11 mouse cellular contexts compared by ENCODE assay signal in genomic region chr1:172129108-172129507, GRCm38 (mm10). TPM values are rescaled to one million over a fixed set of nuclear protein-coding genes. Genes with fewer than 3 reads are reported as not detected.
A peak's percentile ranks its signal among the peaks of the same experiment; 100 is the strongest.
DNase-seq lines count a peak whose midpoint lies in the region; ATAC-seq and TF ChIP-seq lines count a peak whose summit lies in the region.
"Had no signal": no experiment of that assay in that cellular context is flagged by ENCODE, and none has a peak within 500 bp of the region (broad histone marks: within the 10 kb centered on the region; RNA-seq: fewer than 3 reads in every experiment).

No protein-coding gene starts in this region.

- H3K4me2 ChIP-seq in liver, embryonic 11.5 days = no peak overlapping the region
- H3K4me2 ChIP-seq: liver, embryonic 15.5 days had no signal

- POLR2A ChIA-PET in Patski (lab: Charles Lee) = interaction anchor here (0.6 kb wide), 2 partner anchors 64 to 88 kb away, joined by 3 to 5 read pairs; no protein-coding TSS in a partner anchor

- H3K27ac ChIP-seq in liver, adult 2 months (replicated peaks; ENCODE audit: insufficient read depth, low read depth, low read length) = no peak overlapping the region
- no peak overlapping the region for H3K27ac ChIP-seq in liver, embryonic 11.5 days (ENCODE audit: low read depth, low read length)
- no peak overlapping the region for H3K27ac ChIP-seq in thymus, adult 2 months (ENCODE audit: control insufficient read depth, insufficient read depth, low read length)
- H3K27ac ChIP-seq: liver, embryonic 15.5 days had no signal

- H3K9ac ChIP-seq in liver, adult 2 months (ENCODE audit: low read depth, low read length) = no peak overlapping the region
- H3K9ac ChIP-seq in liver, embryonic 11.5 days (ENCODE audit: low read depth, low read length) = no peak overlapping the region
- H3K9ac ChIP-seq: liver, embryonic 15.5 days had no signal

- no peak overlapping the region for H3K4me3 ChIP-seq in liver, adult 2 months (ENCODE audit: insufficient read depth, low read depth, low read length)
- no peak overlapping the region for H3K4me3 ChIP-seq in liver, embryonic 11.5 days (ENCODE audit: low read depth, low read length)
- no peak overlapping the region for H3K4me3 ChIP-seq in thymus, adult 2 months (ENCODE audit: control insufficient read depth, insufficient read depth, low read length)
- H3K4me3 ChIP-seq: liver, embryonic 15.5 days had no signal

- WGBS in liver, adult 2 months = 80% methylated on average over 2 of the region's 2 CpGs
- WGBS in liver, embryonic 11.5 days = 79% methylated on average over 2 of the region's 2 CpGs
- WGBS in thymus, adult 2 months = 89% methylated on average over 2 of the region's 2 CpGs

- in situ Hi-C loops in Patski (cut with MboI; ENCODE audit: low pct_unique_long_range_greater_than_20kb) = loop anchor here (25.0 kb wide), 1 partner anchor 383 kb away; the partner anchor contains the start of genes Cfap45 and Tagln2

- no peaks in the 10 kb centered on the region for H3K9me3 ChIP-seq in liver, embryonic 11.5 days (ENCODE audit: control insufficient read depth, low read length)
- H3K9me3 ChIP-seq: liver, embryonic 15.5 days had no signal

- peaks cover 47% of the 10 kb centered on the region for H3K36me3 ChIP-seq in liver, adult 2 months (ENCODE audit: control insufficient read depth, insufficient read depth, low read length)
- peaks cover 38% of the 10 kb centered on the region for H3K36me3 ChIP-seq in liver, embryonic 11.5 days (ENCODE audit: control insufficient read depth, insufficient read depth, low read length)
- H3K36me3 ChIP-seq in thymus, adult 2 months (ENCODE audit: control insufficient read depth, insufficient read depth, low read length) = peaks cover 31% of the 10 kb centered on the region

- no peaks in the 10 kb centered on the region; the same call in 1 of the 2 replicates for H3K79me2 ChIP-seq in liver, adult 2 months (ENCODE audit: control insufficient read depth, insufficient read depth, low read length)

- H3K4me1 ChIP-seq in liver, adult 2 months (ENCODE audit: control insufficient read depth, insufficient read depth, low read length) = peaks cover 2% of the 10 kb centered on the region; the same call in 1 of the 2 replicates
- peaks cover 8% of the 10 kb centered on the region for H3K4me1 ChIP-seq in liver, embryonic 11.5 days (replicated peaks; ENCODE audit: control insufficient read depth, insufficient read depth, low read length)
- peaks cover 7% of the 10 kb centered on the region for H3K4me1 ChIP-seq in thymus, adult 2 months (replicated peaks; ENCODE audit: control insufficient read depth, insufficient read depth, low read length)

- ATAC-seq in liver, embryonic 11.5 days (replicated peaks; ENCODE audit: low FRiP score) = no peak
- no peak for ATAC-seq in Patski
- peak; percentile 29; the same call in 1 of the 2 replicates for ATAC-seq in megakaryocyte-erythroid progenitor cell, adult 5-6 weeks (replicated peaks; ENCODE audit: low FRiP score, low TSS enrichment, poor library complexity, severe bottlenecking)

- CTCF ChIA-PET in Patski (lab: Charles Lee) = interaction anchor here (0.8 to 4.6 kb wide), 4 partner anchors 10 to 180 kb away, joined by 3 to 20 read pairs (median 6); no protein-coding TSS in a partner anchor

- H3K27me3 ChIP-seq in liver, adult 2 months (ENCODE audit: control insufficient read depth, insufficient read depth, low read length) = no peaks in the 10 kb centered on the region
- no peaks in the 10 kb centered on the region for H3K27me3 ChIP-seq in liver, embryonic 11.5 days (replicated peaks; ENCODE audit: control insufficient read depth, insufficient read depth, low read length)
- H3K27me3 ChIP-seq in Patski = no peaks in the 10 kb centered on the region
- H3K27me3 ChIP-seq in thymus, adult 2 months (ENCODE audit: control insufficient read depth, insufficient read depth, low read length) = no peaks in the 10 kb centered on the region
- H3K27me3 ChIP-seq: liver, embryonic 15.5 days had no signal

- TF ChIP-seq CTCF in liver, adult 2 months (IDR thresholded peaks at IDR 0.05; ENCODE audit: low read depth, low read length) = 0 out of 2 replicates have a peak, but pooled peaks have one; percentile 14
- TF ChIP-seq CTCF in Patski (IDR thresholded peaks at IDR 0.05) = peak; percentile 55
- no peak for TF ChIP-seq CTCF in thymus, adult 2 months (IDR thresholded peaks at IDR 0.05; ENCODE audit: borderline replicate concordance, control insufficient read depth, extremely low read depth, insufficient read depth, low read length, poor library complexity)

- TF ChIP-seq POLR2A in liver, adult 2 months (IDR thresholded peaks at IDR 0.05; ENCODE audit: extremely low read depth, insufficient read depth, low read length) = no peak
- TF ChIP-seq POLR2A in thymus, adult 2 months (IDR thresholded peaks at IDR 0.05; ENCODE audit: control insufficient read depth, extremely low read depth, insufficient read depth, low read length, poor library complexity) = no peak

- DNase-seq in heart, adult 11 months = peak; percentile 81
- DNase-seq in heart, adult 8-10 months (ENCODE audit: low spot score) = no peak
- DNase-seq in liver, adult 2 months (ENCODE audit: extremely low read depth, low read depth, low spot score) = no peak
- no peak for DNase-seq in liver, embryonic 11.5 days (ENCODE audit: low spot score)
- DNase-seq in Patski (ENCODE audit: low read depth, low spot score) = no peak
- no peak for DNase-seq in c-Kit-positive CD71-positive TER-119-positive erythroid progenitor cells, embryonic 14.5 days (ENCODE audit: low spot score)
- no peak for DNase-seq in thymus, adult 2 months
- DNase-seq: cerebellum, adult 11-12 months; thymus, adult 18-20 months had no signal

RNA-seq across cellular contexts. Expression of gene Pex19, which starts 2.6 kb away (rescaled TPM):
- 100 to 1,000 TPM; 108 to 144 (median 125) TPM for total RNA-seq in heart, adult 8-10 months (2022)
- 87.3 and 92.5 TPM in 2 replicates for total RNA-seq in liver, adult 2 months (2014; rRNA removed)
- 99.3 and 113 TPM in 2 replicates for polyA plus RNA-seq in liver, adult 2 months (2012; rRNA removed)
- polyA plus RNA-seq in liver, embryonic 11.5 days (2014; fragmentation: Nextera tagmentation; extraction: Ambion mirVana) = 81.8 and 86.4 TPM in 2 replicates
- polyA plus RNA-seq in Patski (2021) = 104 TPM
- 31.6 and 53.9 TPM in 2 replicates for total RNA-seq in megakaryocyte-erythroid progenitor cell, adult 5-6 weeks (2014; fragmentation: Nextera tagmentation)
- total RNA-seq in megakaryocyte-erythroid progenitor cell, adult 5-6 weeks (2017) = 45.1 and 48.2 TPM in 2 replicates
- polyA plus RNA-seq in thymus, adult 2 months (2012; rRNA removed) = 68.5 and 76.9 TPM in 2 replicates

RNA-seq across cellular contexts. Expression of gene Dcaf8, which starts 18.8 kb away (rescaled TPM):
- total RNA-seq in heart, adult 8-10 months (2022) = 100 to 1,000 TPM; 120 to 132 (median 125) TPM
- 92.7 and 95.6 TPM in 2 replicates for total RNA-seq in liver, adult 2 months (2014; rRNA removed)
- polyA plus RNA-seq in liver, adult 2 months (2012; rRNA removed) = 48.5 and 54.1 TPM in 2 replicates
- polyA plus RNA-seq in liver, embryonic 11.5 days (2014; fragmentation: Nextera tagmentation; extraction: Ambion mirVana) = 89.2 and 102 TPM in 2 replicates
- polyA plus RNA-seq in Patski (2021) = 162 TPM
- total RNA-seq in megakaryocyte-erythroid progenitor cell, adult 5-6 weeks (2014; fragmentation: Nextera tagmentation) = 106 and 110 TPM in 2 replicates
- 132 and 142 TPM in 2 replicates for total RNA-seq in megakaryocyte-erythroid progenitor cell, adult 5-6 weeks (2017)
- polyA plus RNA-seq in thymus, adult 2 months (2012; rRNA removed) = 79.7 and 81.0 TPM in 2 replicates

RNA-seq across cellular contexts. Expression of gene Ncstn, which starts 46.5 kb away (rescaled TPM):
- 10 to 100 TPM; 42.1 to 47.9 (median 44.0) TPM for total RNA-seq in heart, adult 8-10 months (2022)
- total RNA-seq in liver, adult 2 months (2014; rRNA removed) = 28.9 and 38.8 TPM in 2 replicates
- polyA plus RNA-seq in liver, adult 2 months (2012; rRNA removed) = 35.7 and 50.1 TPM in 2 replicates
- 75.3 and 76.5 TPM in 2 replicates for polyA plus RNA-seq in liver, embryonic 11.5 days (2014; fragmentation: Nextera tagmentation; extraction: Ambion mirVana)
- 144 TPM for polyA plus RNA-seq in Patski (2021)
- 42.0 and 57.3 TPM in 2 replicates for total RNA-seq in megakaryocyte-erythroid progenitor cell, adult 5-6 weeks (2014; fragmentation: Nextera tagmentation)
- 19.7 and 24.6 TPM in 2 replicates for total RNA-seq in megakaryocyte-erythroid progenitor cell, adult 5-6 weeks (2017)
- 130 and 133 TPM in 2 replicates for polyA plus RNA-seq in thymus, adult 2 months (2012; rRNA removed)

RNA-seq across cellular contexts. Expression of gene Copa, which starts 46.8 kb away (rescaled TPM):
- 100 to 1,000 TPM; 103 to 115 (median 113) TPM for total RNA-seq in heart, adult 8-10 months (2022)
- total RNA-seq in liver, adult 2 months (2014; rRNA removed) = 108 and 125 TPM in 2 replicates
- polyA plus RNA-seq in liver, adult 2 months (2012; rRNA removed) = 25.7 and 31.7 TPM in 2 replicates
- polyA plus RNA-seq in liver, embryonic 11.5 days (2014; fragmentation: Nextera tagmentation; extraction: Ambion mirVana) = 137 and 153 TPM in 2 replicates
- 181 TPM for polyA plus RNA-seq in Patski (2021)
- total RNA-seq in megakaryocyte-erythroid progenitor cell, adult 5-6 weeks (2014; fragmentation: Nextera tagmentation) = 107 and 133 TPM in 2 replicates
- 107 and 114 TPM in 2 replicates for total RNA-seq in megakaryocyte-erythroid progenitor cell, adult 5-6 weeks (2017)
- polyA plus RNA-seq in thymus, adult 2 months (2012; rRNA removed) = 53.9 and 58.9 TPM in 2 replicates
